Mouse (Mus musculus): ENCODE measurements around the gene Pmepa1.

GRCm38 (mm10) chr2:173182796-173183195 is 93.5 kb downstream of the Pmepa1 start:
- TF ChIP-seq POLR2A (IDR thresholded peaks at IDR 0.05; ENCODE audit: low read depth, low read length): no peak
- TF ChIP-seq CTCF (IDR thresholded peaks at IDR 0.05; ENCODE audit: extremely low read depth, insufficient read depth, insufficient read length, insufficient replicate concordance): no peak
